In genomic region chr10:78575105-78575632, GRCm38 (mm10) we compare ENCODE assay signal across 8 mouse cellular contexts. TPM values are rescaled to one million over a fixed set of nuclear protein-coding genes. Genes with fewer than 3 reads are reported as not detected.
A peak's percentile ranks its signal among the peaks of the same experiment; 100 is the strongest.
DNase-seq lines count a peak whose midpoint lies in the region; ATAC-seq and TF ChIP-seq lines count a peak whose summit lies in the region.

No protein-coding gene starts in this region.

- H3K27ac ChIP-seq in lung, embryonic 14.5 days (ENCODE audit: low read depth) = peak overlapping the region; percentile 88
- H3K27ac ChIP-seq in embryonic facial prominence, embryonic 13.5 days = peak overlapping the region; percentile 95
- H3K27ac ChIP-seq in limb, embryonic 11.5 days (replicated peaks; ENCODE audit: low read depth, low read length) = no peak overlapping the region
- peak overlapping the region; percentile 92 for H3K27ac ChIP-seq in neural tube, embryonic 15.5 days (replicated peaks)

- H3K9me3 ChIP-seq in lung, embryonic 14.5 days (ENCODE audit: low read depth, low read length) = no peaks in the 10 kb centered on the region
- no peaks in the 10 kb centered on the region for H3K9me3 ChIP-seq in embryonic facial prominence, embryonic 13.5 days
- H3K9me3 ChIP-seq in limb, embryonic 11.5 days (ENCODE audit: control insufficient read depth, low read length) = no peaks in the 10 kb centered on the region
- no peaks in the 10 kb centered on the region for H3K9me3 ChIP-seq in neural tube, embryonic 15.5 days (replicated peaks)

- WGBS in lung, embryonic 14.5 days = 12% methylated on average over 13 of the region's 13 CpGs
- WGBS in embryonic facial prominence, embryonic 13.5 days = 13% methylated on average over 13 of the region's 13 CpGs
- 14% methylated on average over 13 of the region's 13 CpGs for WGBS in limb, embryonic 11.5 days
- 15% methylated on average over 13 of the region's 13 CpGs for WGBS in neural tube, embryonic 15.5 days

- peak; percentile 45 for ATAC-seq in lung, embryonic 14.5 days (ENCODE audit: insufficient read depth)
- peak; percentile 27; the same call in 1 of the 2 replicates for ATAC-seq in embryonic facial prominence, embryonic 13.5 days (ENCODE audit: insufficient number of reproducible peaks, insufficient read depth, low FRiP score, low TSS enrichment, low read depth)
- ATAC-seq in limb, embryonic 11.5 days (ENCODE audit: insufficient number of reproducible peaks, low FRiP score, low TSS enrichment, low read depth) = peak; percentile 41; the same call in 1 of the 2 replicates
- peak; percentile 26 for ATAC-seq in neural tube, embryonic 15.5 days (ENCODE audit: low FRiP score)

- H3K4me1 ChIP-seq in lung, embryonic 14.5 days (ENCODE audit: insufficient read depth) = peaks cover 7% of the 10 kb centered on the region; the same call in 1 of the 2 replicates
- H3K4me1 ChIP-seq in embryonic facial prominence, embryonic 13.5 days = peaks cover 33% of the 10 kb centered on the region
- peaks cover 2% of the 10 kb centered on the region; the same call in 1 of the 2 replicates for H3K4me1 ChIP-seq in limb, embryonic 11.5 days (ENCODE audit: control insufficient read depth, insufficient read depth, low read length)
- H3K4me1 ChIP-seq in neural tube, embryonic 15.5 days = peaks cover 22% of the 10 kb centered on the region

- DNase-seq in lung, embryonic 14.5 days = no peak
- DNase-seq in lung, adult 18-20 months = no peak
- no peak for DNase-seq in limb, embryonic 11.5 days (ENCODE audit: low spot score)
- no peak for DNase-seq in layer of hippocampus, postnatal 25 days (ENCODE audit: extremely low spot score in 1 of 2, low spot score in 1 of 2)
- no peak for DNase-seq in cerebellum, postnatal 25 days
- DNase-seq in thymus, postnatal 10 days (ENCODE audit: low spot score in 2 of 2) = no peak

- H3K36me3 ChIP-seq in lung, embryonic 14.5 days (ENCODE audit: insufficient read depth) = peaks cover 17% of the 10 kb centered on the region
- H3K36me3 ChIP-seq in embryonic facial prominence, embryonic 13.5 days = peaks cover 30% of the 10 kb centered on the region
- H3K36me3 ChIP-seq in limb, embryonic 11.5 days (ENCODE audit: control insufficient read depth, insufficient read depth, low read length) = 0 out of 2 replicates have a peak, but pooled peaks cover 3% of the 10 kb centered on the region
- peaks cover 33% of the 10 kb centered on the region for H3K36me3 ChIP-seq in neural tube, embryonic 15.5 days

- H3K27me3 ChIP-seq in lung, embryonic 14.5 days (ENCODE audit: insufficient read depth, low read length) = no peaks in the 10 kb centered on the region
- no peaks in the 10 kb centered on the region for H3K27me3 ChIP-seq in embryonic facial prominence, embryonic 13.5 days
- no peaks in the 10 kb centered on the region for H3K27me3 ChIP-seq in limb, embryonic 11.5 days (ENCODE audit: control insufficient read depth, insufficient read depth, low read length)
- no peaks in the 10 kb centered on the region for H3K27me3 ChIP-seq in neural tube, embryonic 15.5 days (replicated peaks)

- peak overlapping the region; percentile 72 for H3K9ac ChIP-seq in lung, embryonic 14.5 days
- H3K9ac ChIP-seq in embryonic facial prominence, embryonic 13.5 days = peak overlapping the region; percentile 82
- H3K9ac ChIP-seq in limb, embryonic 11.5 days (ENCODE audit: low read length) = peak overlapping the region; percentile 53
- H3K9ac ChIP-seq in neural tube, embryonic 15.5 days (replicated peaks) = peak overlapping the region; percentile 58

- peak overlapping the region; percentile 56 for H3K4me3 ChIP-seq in lung, embryonic 14.5 days (ENCODE audit: low read depth, low read length)
- H3K4me3 ChIP-seq in embryonic facial prominence, embryonic 13.5 days = peak overlapping the region; percentile 61
- peak overlapping the region; percentile 49 for H3K4me3 ChIP-seq in limb, embryonic 11.5 days (ENCODE audit: low read depth, low read length)
- H3K4me3 ChIP-seq in neural tube, embryonic 15.5 days (replicated peaks) = peak overlapping the region; percentile 63

- H3K4me2 ChIP-seq in lung, embryonic 14.5 days = peak overlapping the region; percentile 80
- H3K4me2 ChIP-seq in embryonic facial prominence, embryonic 13.5 days = peak overlapping the region; percentile 72
- peak overlapping the region; percentile 61 for H3K4me2 ChIP-seq in limb, embryonic 11.5 days (ENCODE audit: low read depth, severe bottlenecking)
- peak overlapping the region; percentile 75 for H3K4me2 ChIP-seq in neural tube, embryonic 15.5 days

- TF ChIP-seq CTCF in lung, embryonic 14.5 days (IDR thresholded peaks at IDR 0.05; ENCODE audit: low read depth) = no peak

RNA-seq across cellular contexts. Expression of gene Ilvbl, which starts 1.0 kb away (rescaled TPM):
- 33.2 and 33.3 TPM in 2 replicates for polyA plus RNA-seq in lung, embryonic 14.5 days (2014; fragmentation: Nextera tagmentation; extraction: Ambion mirVana)
- 60.4 and 62.9 TPM in 2 replicates for polyA plus RNA-seq in embryonic facial prominence, embryonic 13.5 days (2015; fragmentation: Nextera tagmentation; extraction: Ambion mirVana)
- 24.6 and 29.2 TPM in 2 replicates for polyA plus RNA-seq in limb, embryonic 11.5 days (2014; fragmentation: Nextera tagmentation; extraction: Ambion mirVana)
- 64.8 and 66.9 TPM in 2 replicates for polyA plus RNA-seq in neural tube, embryonic 15.5 days (2015; fragmentation: Nextera tagmentation; extraction: Ambion mirVana)
- total RNA-seq in layer of hippocampus, postnatal 25 days (2021) = 10 to 100 TPM; 22.7 to 28.5 TPM

RNA-seq across cellular contexts. Expression of gene Syde1, which starts 16.6 kb away (rescaled TPM):
- polyA plus RNA-seq in lung, embryonic 14.5 days (2014; fragmentation: Nextera tagmentation; extraction: Ambion mirVana) = 27.3 and 29.3 TPM in 2 replicates
- 22.4 and 22.6 TPM in 2 replicates for polyA plus RNA-seq in embryonic facial prominence, embryonic 13.5 days (2015; fragmentation: Nextera tagmentation; extraction: Ambion mirVana)
- 19.9 and 22.6 TPM in 2 replicates for polyA plus RNA-seq in limb, embryonic 11.5 days (2014; fragmentation: Nextera tagmentation; extraction: Ambion mirVana)
- polyA plus RNA-seq in neural tube, embryonic 15.5 days (2015; fragmentation: Nextera tagmentation; extraction: Ambion mirVana) = 3.3 and 4.9 TPM in 2 replicates
- 1 to 10 TPM; 5.9 to 6.3 TPM for total RNA-seq in layer of hippocampus, postnatal 25 days (2021)

RNA-seq across cellular contexts. Expression of gene Olfr1357, which starts 42.7 kb away (rescaled TPM):
- not detected in 2 replicates for polyA plus RNA-seq in lung, embryonic 14.5 days (2014; fragmentation: Nextera tagmentation; extraction: Ambion mirVana)
- not detected in 2 replicates for polyA plus RNA-seq in embryonic facial prominence, embryonic 13.5 days (2015; fragmentation: Nextera tagmentation; extraction: Ambion mirVana)
- polyA plus RNA-seq in limb, embryonic 11.5 days (2014; fragmentation: Nextera tagmentation; extraction: Ambion mirVana) = not detected in 2 replicates
- not detected in 2 replicates for polyA plus RNA-seq in neural tube, embryonic 15.5 days (2015; fragmentation: Nextera tagmentation; extraction: Ambion mirVana)
- not detected for total RNA-seq in layer of hippocampus, postnatal 25 days (2021)

RNA-seq across cellular contexts. Expression of gene Olfr1358, which starts 57.9 kb away (rescaled TPM):
- not detected in 2 replicates for polyA plus RNA-seq in lung, embryonic 14.5 days (2014; fragmentation: Nextera tagmentation; extraction: Ambion mirVana)
- polyA plus RNA-seq in embryonic facial prominence, embryonic 13.5 days (2015; fragmentation: Nextera tagmentation; extraction: Ambion mirVana) = not detected in 2 replicates
- polyA plus RNA-seq in limb, embryonic 11.5 days (2014; fragmentation: Nextera tagmentation; extraction: Ambion mirVana) = not detected in 2 replicates
- polyA plus RNA-seq in neural tube, embryonic 15.5 days (2015; fragmentation: Nextera tagmentation; extraction: Ambion mirVana) = not detected in 2 replicates
- not detected for total RNA-seq in layer of hippocampus, postnatal 25 days (2021)
